Mouse (Mus musculus): ENCODE results near the gene Luzp1. TPM values are rescaled to one million over a fixed set of nuclear protein-coding genes. Genes with fewer than 3 reads are reported as not detected.

The Luzp1 gene
- total and polyA plus RNA-seq, 2 experiments from 2014 or later = 15.2 to 58.0 TPM

GRCm38 (mm10) chr4:136599869-136600268 lies 130.3 kb downstream of the Luzp1 start:
- DNase-seq (ENCODE audit: low spot score) (no peak), ATAC-seq (ENCODE audit: low FRiP score) (no peak)
- Histone ChIP-seq H3K9ac (replicated peaks; ENCODE audit: low read length, poor library complexity, severe bottlenecking) (no peak overlapping the region), H3K27me3 (ENCODE audit: insufficient read depth, low read length) (no peaks in the 10 kb centered on the region), H3K4me2 (ENCODE audit: low read depth, low read length, poor library complexity, severe bottlenecking) (peak overlapping the region; percentile 63), H3K27ac (ENCODE audit: low read depth, low read length) (no peak overlapping the region), H3K36me3 (ENCODE audit: insufficient read depth, low read length) (no peaks in the 10 kb centered on the region), H3K4me3 (ENCODE audit: low read depth, low read length) (peak overlapping the region; percentile 98; the same call in 1 of the 2 replicates), H3K4me1 (ENCODE audit: insufficient read depth, low read length) (peaks cover 4% of the 10 kb centered on the region; the same call in 1 of the 2 replicates), H3K9me3 (ENCODE audit: low read length) (no peaks in the 10 kb centered on the region)
- peak; percentile 48 for TF ChIP-seq CTCF (IDR thresholded peaks at IDR 0.05)
- 97% methylated on average over 3 of the region's 3 CpGs for WGBS

GRCm38 (mm10) chr4:136600536-136600935 lies 131.0 kb downstream of the Luzp1 start:
- no peak for TF ChIP-seq CTCF (IDR thresholded peaks at IDR 0.05)
- peak overlapping the region; percentile 98 for H3K4me3 ChIP-seq (ENCODE audit: low read depth, low read length)
- no peak overlapping the region for H3K9ac ChIP-seq (replicated peaks; ENCODE audit: low read length, poor library complexity, severe bottlenecking)
- H3K9me3 ChIP-seq (ENCODE audit: low read length) = no peaks in the 10 kb centered on the region
- H3K27me3 ChIP-seq (ENCODE audit: insufficient read depth, low read length) = no peaks in the 10 kb centered on the region
- ATAC-seq (ENCODE audit: low FRiP score) = no peak
- peak overlapping the region; percentile 63 for H3K4me2 ChIP-seq (ENCODE audit: low read depth, low read length, poor library complexity, severe bottlenecking)
- no peaks in the 10 kb centered on the region for H3K36me3 ChIP-seq (ENCODE audit: insufficient read depth, low read length)
- H3K4me1 ChIP-seq (ENCODE audit: insufficient read depth, low read length) = peaks cover 4% of the 10 kb centered on the region; the same call in 1 of the 2 replicates
- WGBS = 86% methylated on average over 2 of the region's 2 CpGs
- H3K27ac ChIP-seq (ENCODE audit: low read depth, low read length) = no peak overlapping the region
- DNase-seq (ENCODE audit: low spot score) = no peak

GRCm38 (mm10) chr4:136601476-136601875 lies 131.9 kb downstream of the Luzp1 start:
- H3K4me1 ChIP-seq (ENCODE audit: insufficient read depth, low read length) = peaks cover 4% of the 10 kb centered on the region; the same call in 1 of the 2 replicates
- no peaks in the 10 kb centered on the region for H3K36me3 ChIP-seq (ENCODE audit: insufficient read depth, low read length)
- under 1% methylated on average over 13 of the region's 13 CpGs for WGBS
- peak overlapping the region; percentile 98 for H3K4me3 ChIP-seq (ENCODE audit: low read depth, low read length)
- H3K27me3 ChIP-seq (ENCODE audit: insufficient read depth, low read length) = no peaks in the 10 kb centered on the region
- peak overlapping the region; percentile 99 for H3K9ac ChIP-seq (replicated peaks; ENCODE audit: low read length, poor library complexity, severe bottlenecking)
- TF ChIP-seq CTCF (IDR thresholded peaks at IDR 0.05) = no peak
- H3K4me2 ChIP-seq (ENCODE audit: low read depth, low read length, poor library complexity, severe bottlenecking) = peak overlapping the region; percentile 63
- H3K27ac ChIP-seq (ENCODE audit: low read depth, low read length) = peak overlapping the region; percentile 95
- ATAC-seq (ENCODE audit: low FRiP score) (no peak), DNase-seq (ENCODE audit: low spot score) (peak; percentile 65)
- H3K9me3 ChIP-seq (ENCODE audit: low read length) = no peaks in the 10 kb centered on the region

- Histone ChIP-seq H3K9ac (replicated peaks; ENCODE audit: low read length, poor library complexity, severe bottlenecking) (peak overlapping the region; percentile 99), H3K4me1 (ENCODE audit: insufficient read depth, low read length) (peaks cover 4% of the 10 kb centered on the region; the same call in 1 of the 2 replicates), H3K4me3 (ENCODE audit: low read depth, low read length) (peak overlapping the region; percentile 98), H3K27me3 (ENCODE audit: insufficient read depth, low read length) (no peaks in the 10 kb centered on the region), H3K27ac (ENCODE audit: low read depth, low read length) (peak overlapping the region; percentile 95), H3K4me2 (ENCODE audit: low read depth, low read length, poor library complexity, severe bottlenecking) (peak overlapping the region; percentile 63), H3K36me3 (ENCODE audit: insufficient read depth, low read length) (no peaks in the 10 kb centered on the region), H3K9me3 (ENCODE audit: low read length) (no peaks in the 10 kb centered on the region)
- DNase-seq (ENCODE audit: low spot score) (peak; percentile 29), ATAC-seq (ENCODE audit: low FRiP score) (peak; percentile 59)
- no peak for TF ChIP-seq CTCF (IDR thresholded peaks at IDR 0.05)
- WGBS = under 1% methylated on average over 55 of the region's 68 CpGs
Measured at GRCm38 (mm10) chr4:136602018-136602554, 132.5 kb downstream of the Luzp1 start.

GRCm38 (mm10) chr4:136602568-136602967 lies 133.0 kb downstream of the Luzp1 start, which contains the start of gene Kdm1a:
Gene Kdm1a (minus strand): TSS chr4:136602723.
- H3K4me3 ChIP-seq (ENCODE audit: low read depth, low read length) = peak within 1 kb of the TSS; percentile 98
- H3K27ac ChIP-seq (ENCODE audit: low read depth, low read length) = peak within 1 kb of the TSS; percentile 95
- peaks cover 4% of the 10 kb centered on the region; the same call in 1 of the 2 replicates for H3K4me1 ChIP-seq (ENCODE audit: insufficient read depth, low read length)
- peak within 1 kb of the TSS; percentile 63 for H3K4me2 ChIP-seq (ENCODE audit: low read depth, low read length, poor library complexity, severe bottlenecking)
- H3K9ac ChIP-seq (replicated peaks; ENCODE audit: low read length, poor library complexity, severe bottlenecking) = peak within 1 kb of the TSS; percentile 99
- no peaks in the 10 kb centered on the region for H3K36me3 ChIP-seq (ENCODE audit: insufficient read depth, low read length)
- TF ChIP-seq CTCF (IDR thresholded peaks at IDR 0.05) = peak; percentile 96
- peak; percentile 93 for ATAC-seq (ENCODE audit: low FRiP score)
- DNase-seq (ENCODE audit: low spot score) = peak; percentile 96
- 0% methylated on average over 33 of the region's 45 CpGs for WGBS
- no peaks in the 10 kb centered on the region for H3K9me3 ChIP-seq (ENCODE audit: low read length)
- no peaks in the 10 kb centered on the region for H3K27me3 ChIP-seq (ENCODE audit: insufficient read depth, low read length)

Other genes starting within 250 kb of the Luzp1 start
- 0.66 and 1.1 TPM in 2 replicates for gene Tcea3, start 222.0 kb upstream of the Luzp1 start, total RNA-seq (2014; rRNA removed)
- gene Tcea3, start 222.0 kb upstream of the Luzp1 start, polyA plus RNA-seq (2015; fragmentation: Nextera tagmentation; extraction: Ambion mirVana) = 2.7 and 3.1 TPM in 2 replicates
- gene Zfp46, start 185.1 kb upstream of the Luzp1 start, total RNA-seq (2014; rRNA removed) = 53.8 and 66.9 TPM in 2 replicates
- 27.2 and 27.7 TPM in 2 replicates for gene Zfp46, start 185.1 kb upstream of the Luzp1 start, polyA plus RNA-seq (2015; fragmentation: Nextera tagmentation; extraction: Ambion mirVana)
- 98.0 and 113 TPM in 2 replicates for gene Hnrnpr, start 158.8 kb upstream of the Luzp1 start, total RNA-seq (2014; rRNA removed)
- 157 and 162 TPM in 2 replicates for gene Hnrnpr, start 158.8 kb upstream of the Luzp1 start, polyA plus RNA-seq (2015; fragmentation: Nextera tagmentation; extraction: Ambion mirVana)
- gene Htr1d, start 46.2 kb upstream of the Luzp1 start, total RNA-seq (2014; rRNA removed) = 4.4 and 5.1 TPM in 2 replicates
- 5.3 and 5.9 TPM in 2 replicates for gene Htr1d, start 46.2 kb upstream of the Luzp1 start, polyA plus RNA-seq (2015; fragmentation: Nextera tagmentation; extraction: Ambion mirVana)
- gene 6030445D17Rik, start 7.5 kb upstream of the Luzp1 start, total RNA-seq (2014; rRNA removed) = 0.19 and 0.27 TPM in 2 replicates
- gene 6030445D17Rik, start 7.5 kb upstream of the Luzp1 start, polyA plus RNA-seq (2015; fragmentation: Nextera tagmentation; extraction: Ambion mirVana) = 0.22 and 0.40 TPM in 2 replicates
- 147 and 183 TPM in 2 replicates for gene Kdm1a, start 133.0 kb downstream of the Luzp1 start, total RNA-seq (2014; rRNA removed)
- gene Kdm1a, start 133.0 kb downstream of the Luzp1 start, polyA plus RNA-seq (2015; fragmentation: Nextera tagmentation; extraction: Ambion mirVana) = 40.7 and 47.7 TPM in 2 replicates
- gene Tex46, start 140.7 kb downstream of the Luzp1 start, total RNA-seq (2014; rRNA removed) = not detected in 2 replicates
- gene Tex46, start 140.7 kb downstream of the Luzp1 start, polyA plus RNA-seq (2015; fragmentation: Nextera tagmentation; extraction: Ambion mirVana) = not detected in 2 replicates
- gene Lactbl1, start 152.9 kb downstream of the Luzp1 start, total RNA-seq (2014; rRNA removed) = 0.93 TPM in 1 of 2 replicates, not detected in the other
- gene Lactbl1, start 152.9 kb downstream of the Luzp1 start, polyA plus RNA-seq (2015; fragmentation: Nextera tagmentation; extraction: Ambion mirVana) = 0.09 TPM in 1 of 2 replicates, not detected in the other

Data from midbrain, postnatal 0 days (tissue).